Mouse (Mus musculus) cerebellum, adult 2 months (tissue): Measurements from ENCODE around the gene Aes.

Experiments used
- CTCF ChIP-seq: fragments of 200-500 bp; IDR thresholded peaks from 2 replicates; pipeline ENCODE4 v1.5.1; 2011; ENCODE audit warnings: low read depth, mild to moderate bottlenecking, control low read depth, low read length, moderate library complexity, borderline replicate concordance; ENCODE audit not compliant: insufficient read depth
- POLR2A ChIP-seq: fragments of 200-500 bp; IDR thresholded peaks from 2 replicates; pipeline ENCODE4 v1.6.1; 2011; ENCODE audit warnings: low read length, control low read depth, borderline replicate concordance; ENCODE audit not compliant: insufficient read depth

GRCm38 (mm10) chr10:81543633-81544032, 15.7 kb upstream of the Aes start:
- TF ChIP-seq POLR2A (no peak), CTCF (no peak)
